Mouse (Mus musculus) forebrain, postnatal 0 days (tissue): Measurements from ENCODE around the gene Mnd1. TPM values are rescaled to one million over a fixed set of nuclear protein-coding genes. Genes with fewer than 3 reads are reported as not detected.

Experiments used
- ATAC-seq: fragments of 200-750 bp; cut with Nextera tagmentation; 2 replicates; pipeline ENCODE4 v1.8.0; 2017; ENCODE audit warnings: mild to moderate bottlenecking, moderate library complexity
- DNase-seq: peaks from one replicate; pipeline ENCODE4 v3.0.0-alpha.2; 2015
- H3K27ac ChIP-seq: fragments of 300-500 bp; sonication (generic); 2 replicates; pipeline ENCODE4 v1.5.1; 2014; ENCODE audit warnings: low read depth, mild to moderate bottlenecking, antibody characterized with exemption, low read length, moderate library complexity, mixed read lengths
- H3K27me3 ChIP-seq: fragments of 300-500 bp; sonication (generic); 2 replicates; pipeline ENCODE4 v1.6.1; 2014; ENCODE audit warnings: mild to moderate bottlenecking, low read length, mixed read lengths; ENCODE audit not compliant: insufficient read depth
- H3K36me3 ChIP-seq: fragments of 300-500 bp; sonication (generic); 2 replicates; pipeline ENCODE4 v1.6.1; 2014; ENCODE audit warnings: mild to moderate bottlenecking, moderate library complexity; ENCODE audit not compliant: insufficient read depth
- H3K4me1 ChIP-seq: fragments of 300-500 bp; sonication (generic); 2 replicates; pipeline ENCODE4 v1.6.1; 2014; ENCODE audit warnings: antibody characterized with exemption; ENCODE audit not compliant: insufficient read depth
- H3K4me2 ChIP-seq: fragments of 300-500 bp; sonication (generic); 2 replicates; pipeline ENCODE4 v1.6.1; 2014; ENCODE audit warnings: low read depth, mild to moderate bottlenecking, moderate library complexity
- H3K4me3 ChIP-seq: fragments of 300-500 bp; sonication (generic); 2 replicates; pipeline ENCODE4 v1.5.1; 2014; ENCODE audit warnings: low read depth, low read length, mixed read lengths
- H3K9ac ChIP-seq: fragments of 300-500 bp; sonication (generic); 2 replicates; pipeline ENCODE4 v1.6.1; 2014; ENCODE audit warnings: mild to moderate bottlenecking
- H3K9me3 ChIP-seq: fragments of 300-500 bp; sonication (generic); 2 replicates; pipeline ENCODE4 v1.6.1; 2016; ENCODE audit warnings: low read length
- CTCF ChIP-seq: sonication (generic); IDR thresholded peaks from 2 replicates; pipeline ENCODE4 v1.5.1; 2016; ENCODE audit warnings: antibody characterized with exemption, control low read depth, low read depth
- WGBS: fragments of 180-500 bp; shearing (Covaris S2); extraction: QIAGEN DNeasy Blood & Tissue Kit; methylation state at CpG from one replicate; pipeline ENCODE4 v1.1.7; 2014; 5-methylcytosine and 5-hydroxymethylcytosine counted together
- polyA plus RNA-seq: library from polyadenylated mRNA; unstranded; fragments of >200 nt; fragmentation: Nextera tagmentation; extraction: Ambion mirVana; gene quantifications from 2 replicates; pipeline ENCODE4 v1.2.1, GENCODE M21; 2015
- total RNA-seq: library from RNA; depleted of rRNA; stranded (reverse); fragments of >200 nt; gene quantifications from 2 replicates; pipeline ENCODE4 v1.2.3, GENCODE M21; 2014

Mnd1 gene
- total and polyA plus RNA-seq, 2 experiments from 2014 or later: 2.5 to 3.0 TPM

- no peak for ATAC-seq
- H3K27me3 ChIP-seq: no peaks in the 10 kb centered on the region
- no peak for DNase-seq
- no peaks in the 10 kb centered on the region for H3K4me1 ChIP-seq
- H3K9ac ChIP-seq: no peak overlapping the region
- WGBS: 90% methylated on average over 8 of the region's 8 CpGs
- H3K27ac ChIP-seq: no peak overlapping the region
- no peak overlapping the region for H3K4me2 ChIP-seq
- H3K36me3 ChIP-seq: no peaks in the 10 kb centered on the region
- no peak for TF ChIP-seq CTCF
- no peaks in the 10 kb centered on the region for H3K9me3 ChIP-seq
- H3K4me3 ChIP-seq: no peak overlapping the region
Observed at GRCm38 (mm10) chr3:84070811-84071210, 84.8 kb downstream of the Mnd1 start.

- Histone ChIP-seq H3K9me3 (no peaks in the 10 kb centered on the region), H3K9ac (no peak overlapping the region), H3K36me3 (no peaks in the 10 kb centered on the region), H3K4me1 (no peaks in the 10 kb centered on the region), H3K4me2 (no peak overlapping the region), H3K27me3 (no peaks in the 10 kb centered on the region), H3K27ac (no peak overlapping the region), H3K4me3 (no peak overlapping the region)
- ATAC-seq (no peak), DNase-seq (no peak)
- 78% methylated on average over 13 of the region's 13 CpGs for WGBS
- no peak for TF ChIP-seq CTCF
Observed at GRCm38 (mm10) chr3:84068831-84069709, 86.5 kb downstream of the Mnd1 start.

GRCm38 (mm10) chr3:84065825-84066224 lies 89.8 kb downstream of the Mnd1 start:
- H3K36me3 ChIP-seq: no peaks in the 10 kb centered on the region

DNA sequence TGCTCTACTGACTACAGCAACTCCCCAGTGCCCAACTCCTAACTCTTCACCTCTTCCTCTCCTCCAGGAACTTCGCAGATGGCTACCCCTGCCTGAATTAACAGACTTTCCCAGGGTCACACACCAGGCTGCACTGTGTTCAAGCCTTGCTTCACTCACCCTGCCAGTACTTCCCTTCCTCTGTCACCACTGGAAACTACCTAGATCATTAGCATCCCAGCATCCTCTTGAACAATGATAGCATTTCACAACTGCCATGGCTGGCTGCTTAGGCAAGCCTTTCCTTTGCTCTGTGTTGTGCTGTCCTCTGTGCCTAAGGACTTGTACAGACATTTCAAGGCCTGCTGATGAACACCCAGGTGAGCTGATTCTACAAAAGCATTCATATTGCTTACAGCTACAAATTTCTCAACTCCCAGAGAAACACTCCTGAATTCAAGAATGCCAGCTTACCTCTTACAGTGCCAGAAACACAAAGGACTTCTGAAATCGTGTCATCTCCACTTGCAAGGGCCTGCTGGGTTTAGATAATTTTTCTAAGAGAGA lies 92.1 kb downstream of the Mnd1 start:
- Histone ChIP-seq H3K4me2 (no peak overlapping the region), H3K27ac (no peak overlapping the region), H3K27me3 (no peaks in the 10 kb centered on the region), H3K9ac (no peak overlapping the region), H3K9me3 (no peaks in the 10 kb centered on the region), H3K4me1 (no peaks in the 10 kb centered on the region), H3K36me3 (no peaks in the 10 kb centered on the region), H3K4me3 (no peak overlapping the region)
- DNase-seq (no peak), ATAC-seq (no peak)
- TF ChIP-seq CTCF: no peak
- WGBS: 71% methylated on average over 2 of the region's 2 CpGs

More at GRCm38 (mm10) chr3:84065825-84066224, 89.8 kb downstream of the Mnd1 start:
- no peak for ATAC-seq
- Histone ChIP-seq H3K27me3 (no peaks in the 10 kb centered on the region), H3K9me3 (no peaks in the 10 kb centered on the region), H3K9ac (no peak overlapping the region), H3K27ac (no peak overlapping the region), H3K4me2 (no peak overlapping the region), H3K4me3 (no peak overlapping the region), H3K4me1 (no peaks in the 10 kb centered on the region)
- no peak for TF ChIP-seq CTCF
- 88% methylated on average over 4 of the region's 4 CpGs for WGBS
- DNase-seq: no peak

- Histone ChIP-seq H3K9me3 (no peaks in the 10 kb centered on the region), H3K4me1 (no peaks in the 10 kb centered on the region), H3K4me2 (no peak overlapping the region), H3K27ac (no peak overlapping the region), H3K9ac (no peak overlapping the region), H3K27me3 (no peaks in the 10 kb centered on the region), H3K4me3 (no peak overlapping the region), H3K36me3 (no peaks in the 10 kb centered on the region)
- WGBS: 72% methylated on average over 13 of the region's 13 CpGs
- no peak for ATAC-seq
- DNase-seq: no peak
- TF ChIP-seq CTCF: no peak
Observed at GRCm38 (mm10) chr3:84061523-84062453, 93.8 kb downstream of the Mnd1 start.

DNA sequence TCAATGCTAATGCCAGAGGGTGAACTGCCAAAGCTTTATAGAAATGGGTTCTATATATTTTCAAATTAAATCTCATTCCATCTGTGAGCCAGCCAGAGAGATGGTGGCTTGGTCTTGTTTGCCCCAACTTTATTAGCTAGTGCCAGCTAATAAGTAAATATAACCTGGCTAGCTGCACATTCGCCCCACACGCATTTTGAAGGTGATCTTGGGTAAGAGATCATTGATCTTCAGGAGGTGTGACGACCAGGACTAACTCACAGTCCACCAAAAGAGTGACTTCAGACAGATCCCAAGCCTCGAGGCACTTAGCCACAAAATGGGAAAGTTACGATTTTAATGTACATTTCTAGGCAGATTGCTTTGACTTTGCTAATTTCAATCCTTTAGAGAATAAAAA lies 94.6 kb downstream of the Mnd1 start:
- Histone ChIP-seq H3K4me3 (no peak overlapping the region), H3K36me3 (no peaks in the 10 kb centered on the region), H3K9me3 (no peaks in the 10 kb centered on the region), H3K27ac (no peak overlapping the region), H3K9ac (no peak overlapping the region), H3K27me3 (no peaks in the 10 kb centered on the region), H3K4me1 (no peaks in the 10 kb centered on the region), H3K4me2 (no peak overlapping the region)
- WGBS: 81% methylated on average over 5 of the region's 5 CpGs
- ATAC-seq: no peak
- DNase-seq: no peak
- TF ChIP-seq CTCF: no peak
